Mouse (Mus musculus) heart, embryonic 14.5 days (tissue): ENCODE results near the gene Ccl20. TPM values are rescaled to one million over a fixed set of nuclear protein-coding genes. Genes with fewer than 3 reads are reported as not detected.

Experiments used
- ATAC-seq: fragments of 200-750 bp; cut with Nextera tagmentation; 2 replicates; pipeline ENCODE4 v1.8.0; 2017; ENCODE audit warnings: low read depth, moderate TSS enrichment; ENCODE audit not compliant: insufficient number of reproducible peaks, insufficient read depth, low FRiP score
- H3K27ac ChIP-seq, 2 experiments: fragments of 200-500 bp in 1 of 2; fragments of 300-500 bp in 1 of 2; sonication (generic) in 1 of 2; replicated peaks in 1 of 2; 2 replicates each; pipeline ENCODE4 v1.5.1; 2012 to 2014; ENCODE audit warnings: low read depth in 2 of 2, low read length in 2 of 2, control low read depth in 1 of 2, mild to moderate bottlenecking in 1 of 2, mixed read lengths in 1 of 2; ENCODE audit not compliant: control insufficient read depth in 1 of 2, insufficient read depth in 1 of 2
- H3K27me3 ChIP-seq: fragments of 300-500 bp; sonication (generic); 2 replicates; pipeline ENCODE4 v1.6.1; 2014; ENCODE audit warnings: mild to moderate bottlenecking, low read length, control low read depth; ENCODE audit not compliant: control insufficient read depth, insufficient read depth
- H3K36me3 ChIP-seq: fragments of 300-500 bp; sonication (generic); 2 replicates; pipeline ENCODE4 v1.6.1; 2014; ENCODE audit warnings: mild to moderate bottlenecking, control low read depth, low read length, mixed read lengths; ENCODE audit not compliant: control insufficient read depth, insufficient read depth
- H3K4me1 ChIP-seq, 2 experiments: fragments of 200-500 bp in 1 of 2; fragments of 300-500 bp in 1 of 2; sonication (generic) in 1 of 2; 2 replicates each; pipeline ENCODE4 v1.6.1; 2012 to 2014; ENCODE audit warnings: low read length in 2 of 2, control low read depth in 1 of 2, mixed read lengths in 1 of 2; ENCODE audit not compliant: control insufficient read depth in 2 of 2, insufficient read depth in 2 of 2
- H3K4me2 ChIP-seq: fragments of 300-500 bp; sonication (generic); 2 replicates; pipeline ENCODE4 v1.6.1; 2014; ENCODE audit warnings: mild to moderate bottlenecking, low read length
- H3K4me3 ChIP-seq, 2 experiments: fragments of 200-500 bp in 1 of 2; fragments of 300-500 bp in 1 of 2; sonication (generic) in 1 of 2; 2 replicates each; pipeline ENCODE4 v1.5.1; 2012 to 2014; ENCODE audit warnings: low read length in 2 of 2, mild to moderate bottlenecking in 2 of 2, control low read depth in 1 of 2, low read depth in 1 of 2, moderate library complexity in 1 of 2; ENCODE audit not compliant: control insufficient read depth in 1 of 2, insufficient read depth in 1 of 2
- H3K9ac ChIP-seq: fragments of 300-500 bp; sonication (generic); 2 replicates; pipeline ENCODE4 v1.6.1; 2014; ENCODE audit warnings: mild to moderate bottlenecking, low read length
- H3K9me3 ChIP-seq: fragments of 300-500 bp; sonication (generic); 2 replicates; pipeline ENCODE4 v1.6.1; 2016; ENCODE audit warnings: low read length, control low read depth; ENCODE audit not compliant: control insufficient read depth
- WGBS: fragments of 180-500 bp; shearing (Covaris S2); extraction: QIAGEN DNeasy Blood & Tissue Kit; methylation state at CpG from one replicate; pipeline ENCODE4 v1.1.7; 2014; 5-methylcytosine and 5-hydroxymethylcytosine counted together
- polyA plus RNA-seq: library from polyadenylated mRNA; unstranded; fragments of >200 nt; fragmentation: Nextera tagmentation; extraction: Ambion mirVana; gene quantifications from 2 replicates; pipeline ENCODE4 v1.2.1, GENCODE M21; 2014

The Ccl20 gene
- polyA plus RNA-seq, 1 experiment from 2014 or later: 0.36 TPM

DNA sequence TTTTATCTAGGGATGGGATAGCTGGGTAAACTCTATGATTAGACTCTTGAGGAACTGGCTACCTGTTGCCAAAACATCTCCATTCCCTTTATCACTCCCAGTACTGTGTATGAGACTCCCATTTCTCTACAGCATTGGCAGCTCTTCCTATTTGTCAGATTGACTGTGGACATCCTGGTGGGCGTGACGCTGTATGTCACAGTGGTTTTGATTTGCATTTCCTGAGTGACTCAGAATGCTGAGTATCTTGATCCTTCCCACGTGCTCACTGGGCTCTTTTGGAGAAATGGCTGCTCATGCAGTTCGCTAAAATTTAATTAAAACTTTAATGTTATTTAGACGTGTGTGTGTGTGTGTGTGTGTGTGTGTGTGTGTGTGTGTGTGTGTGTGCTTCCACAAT, 4.8 kb upstream of the Ccl20 start:
- Histone ChIP-seq H3K27ac (no peak overlapping the region), H3K4me1 (peaks cover 4 to 5% of the 10 kb centered on the region in 2 experiments; a peak in 3 of 4 replicates), H3K9ac (no peak overlapping the region), H3K27me3 (no peaks in the 10 kb centered on the region), H3K36me3 (no peaks in the 10 kb centered on the region), H3K4me2 (no peak overlapping the region), H3K4me3 (no peak overlapping the region), H3K9me3 (no peaks in the 10 kb centered on the region)
- no peak for ATAC-seq
- WGBS: 65% methylated on average over 5 of the region's 5 CpGs

DNA sequence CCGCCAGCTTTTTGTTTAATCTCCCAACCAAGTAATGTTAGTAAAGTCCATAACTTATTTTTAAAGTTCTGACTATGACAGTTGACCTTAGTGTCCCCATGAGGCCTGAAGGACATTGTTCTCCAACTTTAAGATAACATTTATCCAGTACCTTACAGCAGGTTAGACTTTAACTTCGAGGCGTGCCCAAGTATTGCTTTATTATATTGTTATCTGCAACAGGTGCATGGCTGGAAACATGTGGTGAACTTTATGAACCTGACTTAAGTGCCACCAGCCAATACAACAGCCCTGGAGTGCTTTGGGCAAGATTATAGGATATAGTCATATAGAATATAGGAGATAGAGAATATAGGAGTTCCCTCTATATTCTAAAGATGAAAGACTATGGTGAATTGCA, 651 bp downstream of the Ccl20 start:
- Histone ChIP-seq H3K4me2 (no peak overlapping the region), H3K36me3 (no peaks in the 10 kb centered on the region), H3K9me3 (no peaks in the 10 kb centered on the region), H3K4me1 (peaks cover 7 to 11% of the 10 kb centered on the region in 2 experiments), H3K27me3 (no peaks in the 10 kb centered on the region), H3K27ac (no peak overlapping the region), H3K9ac (no peak overlapping the region), H3K4me3 (no peak overlapping the region)
- ATAC-seq: no peak
- WGBS: 91% methylated on average over 3 of the region's 3 CpGs

DNA sequence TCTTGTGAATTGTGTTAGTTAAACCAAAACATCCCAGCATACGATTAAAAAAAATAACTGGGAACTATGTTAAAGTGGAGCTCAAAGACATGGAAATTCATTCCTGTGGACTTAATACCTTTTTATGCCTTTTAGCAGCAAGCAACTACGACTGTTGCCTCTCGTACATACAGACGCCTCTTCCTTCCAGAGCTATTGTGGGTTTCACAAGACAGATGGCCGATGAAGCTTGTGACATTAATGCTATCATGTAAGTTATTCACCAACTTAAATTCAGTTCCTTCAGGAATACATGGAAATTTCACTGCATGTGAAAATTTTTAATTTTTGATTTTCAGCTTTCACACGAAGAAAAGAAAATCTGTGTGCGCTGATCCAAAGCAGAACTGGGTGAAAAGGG, 1.1 kb downstream of the Ccl20 start:
- Histone ChIP-seq H3K9ac (no peak overlapping the region), H3K9me3 (no peaks in the 10 kb centered on the region), H3K4me3 (no peak overlapping the region), H3K27ac (no peak overlapping the region), H3K36me3 (no peaks in the 10 kb centered on the region), H3K4me2 (no peak overlapping the region), H3K4me1 (peaks cover 7 to 11% of the 10 kb centered on the region in 2 experiments), H3K27me3 (no peaks in the 10 kb centered on the region)
- 90% methylated on average over 7 of the region's 7 CpGs for WGBS
- ATAC-seq: no peak

DNA sequence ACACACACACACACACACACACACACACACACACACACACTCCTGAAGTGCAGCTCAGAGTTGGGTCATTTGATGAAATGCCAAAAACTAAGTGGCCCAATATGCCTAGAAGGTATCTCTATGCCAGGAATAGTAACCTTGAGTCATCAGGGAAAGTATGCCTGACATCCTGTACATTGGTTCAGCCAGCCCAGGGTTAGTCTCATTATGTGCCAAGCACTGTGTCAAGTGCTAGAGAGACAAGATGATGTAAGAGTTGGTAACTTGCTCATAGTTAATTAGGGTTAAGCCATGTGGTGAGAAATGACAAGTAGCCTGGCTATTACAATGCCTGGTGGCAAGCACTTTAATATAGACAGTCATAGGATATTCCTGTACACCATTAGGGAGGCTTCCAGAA, 3.3 kb downstream of the Ccl20 start:
- H3K4me2 ChIP-seq: no peak overlapping the region
- H3K36me3 ChIP-seq: no peaks in the 10 kb centered on the region
- H3K4me1 ChIP-seq: peaks cover 7 to 11% of the 10 kb centered on the region in 2 experiments
- ATAC-seq: peak; percentile 79
- no peak overlapping the region for H3K4me3 ChIP-seq
- H3K27me3 ChIP-seq: no peaks in the 10 kb centered on the region
- H3K27ac ChIP-seq: peak overlapping the region; percentile 27 to 49; a peak in 3 of 4 replicates
- H3K9ac ChIP-seq: no peak overlapping the region
- H3K9me3 ChIP-seq: no peaks in the 10 kb centered on the region

DNA sequence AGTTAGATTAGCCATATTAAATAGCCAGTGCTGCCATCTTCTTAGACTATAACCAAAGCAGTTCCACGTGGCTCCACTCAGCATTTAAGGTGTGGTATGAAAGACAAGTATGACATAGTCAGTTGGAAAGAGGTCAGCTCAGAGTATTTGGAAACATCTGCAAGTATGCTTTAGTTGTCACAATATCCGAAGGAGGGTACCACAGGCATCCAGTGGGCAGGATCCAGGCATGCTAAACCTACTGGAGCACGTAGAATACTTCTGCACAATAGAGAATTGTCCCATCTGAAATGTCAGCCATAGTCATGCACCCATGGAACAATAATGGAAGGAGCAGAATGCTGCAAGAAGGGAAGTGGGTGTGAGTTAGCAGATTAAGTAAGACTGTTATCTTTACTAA, 3.7 kb downstream of the Ccl20 start:
- H3K9ac ChIP-seq: no peak overlapping the region
- WGBS: 63% methylated on average over 3 of the region's 3 CpGs
- no peaks in the 10 kb centered on the region for H3K36me3 ChIP-seq
- H3K4me1 ChIP-seq: peaks cover 7 to 11% of the 10 kb centered on the region in 2 experiments
- H3K9me3 ChIP-seq: no peaks in the 10 kb centered on the region
- H3K4me3 ChIP-seq: no peak overlapping the region
- ATAC-seq: no peak
- no peaks in the 10 kb centered on the region for H3K27me3 ChIP-seq
- no peak overlapping the region for H3K4me2 ChIP-seq
- H3K27ac ChIP-seq: peak overlapping the region; percentile 49 to 55; a peak in 3 of 4 replicates

DNA sequence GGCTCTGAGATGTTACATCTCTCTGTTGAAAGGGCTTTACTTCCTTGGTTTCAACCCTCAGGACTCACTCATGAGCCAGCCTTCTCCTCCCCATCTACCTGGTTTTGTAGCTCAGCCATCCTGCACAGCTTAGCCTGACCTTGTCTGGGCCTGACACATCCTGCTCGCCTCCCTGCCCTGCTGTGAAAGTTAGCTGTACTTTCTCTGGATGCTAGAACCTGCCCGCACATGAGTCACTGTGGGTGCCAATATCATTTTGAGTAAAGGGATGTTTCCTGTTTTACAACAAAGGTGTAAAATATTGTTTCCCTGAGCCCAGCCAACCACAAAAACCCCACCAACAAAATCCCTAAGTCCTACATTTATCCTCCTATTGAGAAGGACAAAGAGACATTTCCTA, 6.6 kb downstream of the Ccl20 start:
- Histone ChIP-seq H3K4me2 (no peak overlapping the region), H3K27me3 (no peaks in the 10 kb centered on the region), H3K36me3 (no peaks in the 10 kb centered on the region), H3K9ac (no peak overlapping the region), H3K4me3 (no peak overlapping the region), H3K27ac (no peak overlapping the region), H3K9me3 (no peaks in the 10 kb centered on the region), H3K4me1 (peaks cover 2 to 7% of the 10 kb centered on the region in 2 experiments; a peak in 2 of 4 replicates)
- ATAC-seq: no peak
- WGBS: 87% methylated on average over 2 of the region's 2 CpGs

DNA sequence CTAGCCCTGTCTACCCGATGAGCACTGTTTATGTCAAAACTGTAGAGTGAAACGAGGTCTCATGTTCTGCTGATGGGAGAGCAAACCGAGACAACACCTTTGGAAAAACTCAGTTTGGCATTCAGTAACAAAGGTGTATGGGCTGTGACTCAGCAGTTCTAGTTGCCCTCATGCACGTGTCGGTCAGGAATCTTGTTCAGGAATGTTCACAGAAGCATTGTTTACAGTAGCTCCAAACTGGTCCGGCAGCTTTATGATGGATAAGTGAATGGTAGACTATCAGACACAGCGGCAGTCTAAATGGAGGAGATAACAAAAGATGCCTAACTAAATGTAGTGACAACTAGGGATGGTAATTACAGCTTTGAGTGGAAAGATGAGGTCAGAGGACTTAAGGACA, 19.3 kb downstream of the Ccl20 start:
- Histone ChIP-seq H3K4me3 (no peak overlapping the region), H3K4me2 (no peak overlapping the region), H3K36me3 (no peaks in the 10 kb centered on the region), H3K4me1 (no peaks in the 10 kb centered on the region), H3K27me3 (no peaks in the 10 kb centered on the region), H3K27ac (no peak overlapping the region), H3K9ac (no peak overlapping the region), H3K9me3 (no peaks in the 10 kb centered on the region)
- no peak for ATAC-seq
- 51% methylated on average over 7 of the region's 7 CpGs for WGBS

DNA sequence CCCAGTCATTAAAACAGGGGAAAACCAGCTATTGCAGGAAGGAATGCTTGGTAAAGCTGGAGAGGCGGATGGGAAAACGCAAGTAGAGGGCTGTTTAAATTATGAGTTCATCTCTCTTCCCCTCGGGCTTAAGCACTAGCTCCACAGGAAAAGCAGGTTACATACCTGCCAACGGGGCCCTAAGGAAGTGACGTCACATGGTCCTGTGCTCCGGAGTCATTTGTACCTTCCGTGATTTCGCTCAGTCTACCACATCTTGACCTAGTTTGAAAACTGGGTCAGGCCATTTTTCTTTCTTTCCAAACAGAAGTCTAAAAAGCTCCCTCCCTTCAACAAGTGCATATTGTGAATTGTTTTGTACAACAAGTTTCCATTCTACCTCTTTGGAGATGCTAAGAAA, 21.3 kb downstream of the Ccl20 start:
- Histone ChIP-seq H3K9ac (no peak overlapping the region), H3K27ac (no peak overlapping the region), H3K4me3 (no peak overlapping the region), H3K36me3 (no peaks in the 10 kb centered on the region), H3K9me3 (no peaks in the 10 kb centered on the region), H3K27me3 (no peaks in the 10 kb centered on the region), H3K4me2 (no peak overlapping the region), H3K4me1 (no peaks in the 10 kb centered on the region)
- ATAC-seq: no peak
- 89% methylated on average over 8 of the region's 8 CpGs for WGBS
